Comparison of ENCODE assay signal across 30 mouse cellular contexts in genomic region chr15:26040567-26040966, GRCm38 (mm10).
"Had no signal": no experiment of that assay in that cellular context is flagged by ENCODE, and none has a peak within 500 bp of the region (broad histone marks: within the 10 kb centered on the region; RNA-seq: fewer than 3 reads in every experiment).

No protein-coding gene starts in this region.

- H3K4me2 ChIP-seq: limb, embryonic 12.5 days; limb, embryonic 13.5 days; limb, embryonic 15.5 days; liver, embryonic 11.5 days; liver, embryonic 12.5 days; liver, embryonic 13.5 days; liver, embryonic 15.5 days; lung, embryonic 14.5 days; lung, embryonic 15.5 days; midbrain, embryonic 11.5 days; midbrain, embryonic 12.5 days; midbrain, embryonic 13.5 days; midbrain, embryonic 15.5 days had no signal

- H3K27me3 ChIP-seq: limb, embryonic 12.5 days; limb, embryonic 13.5 days; limb, embryonic 15.5 days; liver, embryonic 12.5 days; liver, embryonic 13.5 days; liver, embryonic 15.5 days; lung, embryonic 15.5 days; megakaryocyte, embryonic 14.5 days; midbrain, embryonic 12.5 days; midbrain, embryonic 13.5 days; midbrain, embryonic 15.5 days had no signal

- DNase-seq: left cerebral cortex, postnatal 4 days; liver; liver, embryonic 13.5 days; liver, postnatal 0 days; lung, adult 18-20 months; lung, adult 2 months; lung, embryonic 14.5 days; lung, postnatal 10 days; lung, postnatal 14 days; lung, postnatal 36 days; lung, postnatal 4 days; midbrain, embryonic 14.5 days had no signal

- H3K4me1 ChIP-seq: limb, embryonic 10.5 days; limb, embryonic 12.5 days; limb, embryonic 13.5 days; limb, embryonic 15.5 days; liver, embryonic 12.5 days; liver, embryonic 13.5 days; liver, embryonic 15.5 days; lung, embryonic 15.5 days; megakaryocyte, embryonic 14.5 days; midbrain, embryonic 10.5 days; midbrain, embryonic 12.5 days; midbrain, embryonic 13.5 days; midbrain, embryonic 15.5 days had no signal

- H3K27ac ChIP-seq: limb, embryonic 10.5 days; limb, embryonic 12.5 days; limb, embryonic 13.5 days; limb, embryonic 15.5 days; liver, embryonic 12.5 days; liver, embryonic 13.5 days; liver, embryonic 14.5 days; liver, embryonic 15.5 days; lung, embryonic 15.5 days; macrophage; midbrain, embryonic 10.5 days; midbrain, embryonic 12.5 days; midbrain, embryonic 13.5 days; midbrain, embryonic 15.5 days had no signal

- H3K9me3 ChIP-seq: limb, embryonic 10.5 days; limb, embryonic 12.5 days; limb, embryonic 13.5 days; limb, embryonic 15.5 days; liver, embryonic 12.5 days; liver, embryonic 13.5 days; liver, embryonic 15.5 days; lung, embryonic 15.5 days; megakaryocyte, embryonic 14.5 days; midbrain, embryonic 10.5 days; midbrain, embryonic 12.5 days; midbrain, embryonic 15.5 days had no signal

- ATAC-seq: liver, embryonic 12.5 days; liver, postnatal 0 days; lung, postnatal 0 days; midbrain, embryonic 13.5 days; midbrain, embryonic 15.5 days; midbrain, embryonic 16.5 days had no signal

- H3K4me3 ChIP-seq: limb, embryonic 10.5 days; limb, embryonic 12.5 days; limb, embryonic 13.5 days; limb, embryonic 15.5 days; liver, embryonic 12.5 days; liver, embryonic 13.5 days; liver, embryonic 15.5 days; lung, embryonic 15.5 days; megakaryocyte, embryonic 14.5 days; midbrain, embryonic 10.5 days; midbrain, embryonic 12.5 days; midbrain, embryonic 13.5 days; midbrain, embryonic 15.5 days had no signal

- H3K36me3 ChIP-seq: limb, embryonic 10.5 days; limb, embryonic 12.5 days; limb, embryonic 13.5 days; limb, embryonic 15.5 days; liver, embryonic 12.5 days; liver, embryonic 13.5 days; liver, embryonic 15.5 days; lung, embryonic 15.5 days; midbrain, embryonic 10.5 days; midbrain, embryonic 12.5 days; midbrain, embryonic 13.5 days; midbrain, embryonic 15.5 days had no signal

- H3K9ac ChIP-seq: limb, embryonic 12.5 days; limb, embryonic 13.5 days; limb, embryonic 15.5 days; liver, embryonic 12.5 days; liver, embryonic 13.5 days; liver, embryonic 14.5 days; liver, embryonic 15.5 days; liver, postnatal 0 days; lung, embryonic 14.5 days; lung, embryonic 15.5 days; midbrain, embryonic 12.5 days; midbrain, embryonic 13.5 days; midbrain, embryonic 15.5 days had no signal
